Mouse (Mus musculus) MEL (cell line): ENCODE results near the gene Defb22. TPM values are rescaled to one million over a fixed set of nuclear protein-coding genes. Genes with fewer than 3 reads are reported as not detected.

ENCODE experiments used
- DNase-seq: peaks from one replicate; pipeline ENCODE4 v3.0.0; 2011; ENCODE audit warnings: low read depth, low spot score
- H3K27ac ChIP-seq: 2 replicates; pipeline ENCODE4 v1.5.1; 2012; ENCODE audit warnings: low read depth, mild to moderate bottlenecking, control low read depth, low read length, moderate library complexity; ENCODE audit not compliant: control insufficient read depth
- H3K27me3 ChIP-seq, 2 experiments: fragments of 150-350 bp in 1 of 2; sonication (generic) in 1 of 2; 2 replicates each; pipeline ENCODE4 v1.6.1; 2012; ENCODE audit warnings: low read length in 2 of 2, mild to moderate bottlenecking in 2 of 2, improper control_type of control experiment in 1 of 2, moderate library complexity in 1 of 2; ENCODE audit not compliant: insufficient read depth in 2 of 2, control insufficient read depth in 1 of 2
- H3K36me3 ChIP-seq, 2 experiments: 2 replicates each; pipeline ENCODE4 v1.6.1; 2012 to 2014; ENCODE audit warnings: low read length in 2 of 2, improper control_type of control experiment in 1 of 2, inconsistent platforms in 1 of 2, mild to moderate bottlenecking in 1 of 2; ENCODE audit not compliant: insufficient read depth in 2 of 2, control insufficient read depth in 1 of 2
- H3K4me1 ChIP-seq, 2 experiments: fragments of 150-350 bp in 1 of 2; sonication (generic) in 1 of 2; 2 replicates each; pipeline ENCODE4 v1.6.1; 2012; ENCODE audit warnings: low read length in 2 of 2, improper control_type of control experiment in 1 of 2, mild to moderate bottlenecking in 1 of 2; ENCODE audit not compliant: insufficient read depth in 2 of 2, control insufficient read depth in 1 of 2
- H3K4me3 ChIP-seq, 2 experiments: fragments of 150-350 bp in 1 of 2; sonication (generic) in 1 of 2; 2 replicates each; pipeline ENCODE4 v1.5.1; 2012; ENCODE audit warnings: low read depth in 2 of 2, low read length in 2 of 2, mild to moderate bottlenecking in 2 of 2, moderate library complexity in 2 of 2, control low read depth in 1 of 2, improper control_type of control experiment in 1 of 2; ENCODE audit not compliant: control insufficient read depth in 1 of 2, insufficient read depth in 1 of 2
- H3K79me2 ChIP-seq: 2 replicates; pipeline ENCODE4 v1.6.1; 2012; ENCODE audit warnings: mild to moderate bottlenecking, low read length, moderate library complexity; ENCODE audit not compliant: control insufficient read depth, poor library complexity, insufficient read depth
- H3K9ac ChIP-seq: 2 replicates; pipeline ENCODE4 v1.6.1; 2012; ENCODE audit warnings: low read depth, mild to moderate bottlenecking, control low read depth, low read length, moderate library complexity; ENCODE audit not compliant: control insufficient read depth, poor library complexity, severe bottlenecking
- H3K9me3 ChIP-seq: fragments of 150-350 bp; sonication (generic); replicated peaks from 2 replicates; pipeline ENCODE4 v1.6.1; 2012; ENCODE audit warnings: mild to moderate bottlenecking, low read length, improper control_type of control experiment, moderate library complexity; ENCODE audit not compliant: insufficient read depth
- CHD2 ChIP-seq: IDR thresholded peaks from 2 replicates; pipeline ENCODE4 v1.6.1; 2011; ENCODE audit warnings: low read length, improper control_type of control experiment
- CTCF ChIP-seq, 3 experiments: IDR thresholded peaks in 2 of 3; conservative IDR thresholded peaks in 1 of 3; 2 replicates each; pipeline ENCODE4 v1.5.1; 2011 to 2012; ENCODE audit warnings: low read length in 3 of 3, low read depth in 2 of 3, mild to moderate bottlenecking in 2 of 3, improper control_type of control experiment in 1 of 3, inconsistent platforms in 1 of 3, mixed read lengths in 1 of 3, moderate library complexity in 1 of 3; ENCODE audit not compliant: control insufficient read depth in 1 of 3, insufficient read depth in 1 of 3, poor library complexity in 1 of 3, severe bottlenecking in 1 of 3
- E2F4 ChIP-seq: IDR thresholded peaks from 2 replicates; pipeline ENCODE4 v1.6.1; 2011; ENCODE audit warnings: low read depth, low read length, improper control_type of control experiment, borderline replicate concordance
- EP300 ChIP-seq, 2 experiments: IDR thresholded peaks; 2 replicates each; pipeline ENCODE4 v1.6.1; 2011; ENCODE audit warnings: improper control_type of control experiment in 2 of 2, low read length in 2 of 2, low read depth in 1 of 2, mild to moderate bottlenecking in 1 of 2
- ETS1 ChIP-seq: IDR thresholded peaks from 2 replicates; pipeline ENCODE4 v1.6.1; 2012; ENCODE audit warnings: low read depth, mild to moderate bottlenecking, inconsistent platforms, low read length, improper control_type of control experiment, moderate library complexity
- GATA1 ChIP-seq: IDR thresholded peaks from 2 replicates; pipeline ENCODE4 v1.6.1; 2011; ENCODE audit warnings: low read depth, low read length, improper control_type of control experiment
- HCFC1 ChIP-seq: IDR thresholded peaks from 2 replicates; pipeline ENCODE4 v1.6.1; 2012; ENCODE audit warnings: low read depth, mild to moderate bottlenecking, inconsistent platforms, low read length, improper control_type of control experiment, moderate library complexity
- KAT2A ChIP-seq: conservative IDR thresholded peaks from 2 replicates; pipeline ENCODE4 v1.6.1; 2012; ENCODE audit warnings: low read depth, low read length, improper control_type of control experiment, inconsistent platforms
- MAFK ChIP-seq: IDR thresholded peaks from 2 replicates; pipeline ENCODE4 v1.6.1; 2011; ENCODE audit warnings: low read depth, mild to moderate bottlenecking, low read length, improper control_type of control experiment, borderline replicate concordance
- MEF2A ChIP-seq: IDR thresholded peaks from 2 replicates; pipeline ENCODE4 v1.6.1; 2014; ENCODE audit warnings: low read depth, mild to moderate bottlenecking, inconsistent platforms, low read length, improper control_type of control experiment; ENCODE audit not compliant: poor library complexity, insufficient replicate concordance, severe bottlenecking; ENCODE audit errors: extremely low read depth
- MYB ChIP-seq: IDR thresholded peaks from 2 replicates; pipeline ENCODE4 v1.6.1; 2011; ENCODE audit warnings: mild to moderate bottlenecking, low read depth, low read length, improper control_type of control experiment
- MYC ChIP-seq: IDR thresholded peaks from 2 replicates; pipeline ENCODE4 v1.6.1; 2011; ENCODE audit warnings: low read depth, mild to moderate bottlenecking, low read length, improper control_type of control experiment, moderate library complexity
- NELFE ChIP-seq: IDR thresholded peaks from 2 replicates; pipeline ENCODE4 v1.6.1; 2011; ENCODE audit warnings: low read depth, low read length, improper control_type of control experiment
- NRF1 ChIP-seq: IDR thresholded peaks from 2 replicates; pipeline ENCODE4 v1.6.1; 2014; ENCODE audit warnings: low read depth, mild to moderate bottlenecking, inconsistent platforms, low read length, improper control_type of control experiment, moderate library complexity; ENCODE audit not compliant: poor library complexity, insufficient read depth, severe bottlenecking
- POLR2AphosphoS2 ChIP-seq: IDR thresholded peaks from 2 replicates; pipeline ENCODE4 v1.6.1; 2011; ENCODE audit warnings: low read length, improper control_type of control experiment
- RAD21 ChIP-seq: IDR thresholded peaks from 2 replicates; pipeline ENCODE4 v1.6.1; 2011; ENCODE audit warnings: mild to moderate bottlenecking, low read depth, low read length, improper control_type of control experiment
- SIN3A ChIP-seq: IDR thresholded peaks from 2 replicates; pipeline ENCODE4 v1.6.1; 2012; ENCODE audit warnings: low read length, improper control_type of control experiment, inconsistent platforms
- SMC3 ChIP-seq: IDR thresholded peaks from 2 replicates; pipeline ENCODE4 v1.6.1; 2011; ENCODE audit warnings: low read depth, low read length, improper control_type of control experiment
- TBP ChIP-seq: IDR thresholded peaks from 2 replicates; pipeline ENCODE4 v1.8.0; 2011; ENCODE audit warnings: low read depth, low read length, improper control_type of control experiment
- TCF12 ChIP-seq: IDR thresholded peaks from 2 replicates; pipeline ENCODE4 v1.6.1; 2014; ENCODE audit warnings: low read depth, mild to moderate bottlenecking, inconsistent platforms, low read length, improper control_type of control experiment, moderate library complexity
- UBTF ChIP-seq: IDR thresholded peaks from 2 replicates; pipeline ENCODE4 v1.6.1; 2012; ENCODE audit warnings: low read depth, mild to moderate bottlenecking, inconsistent platforms, low read length, improper control_type of control experiment, moderate library complexity, borderline replicate concordance; ENCODE audit not compliant: insufficient read depth
- ZC3H11A ChIP-seq: IDR thresholded peaks from 2 replicates; pipeline ENCODE4 v1.6.1; 2012; ENCODE audit warnings: low read depth, mild to moderate bottlenecking, inconsistent platforms, low read length, improper control_type of control experiment
- ZKSCAN1 ChIP-seq: IDR thresholded peaks from 2 replicates; pipeline ENCODE4 v1.6.1; 2012; ENCODE audit warnings: low read depth, mild to moderate bottlenecking, inconsistent platforms, low read length, improper control_type of control experiment, moderate library complexity
- ZNF384 ChIP-seq: IDR thresholded peaks from 2 replicates; pipeline ENCODE4 v1.6.1; 2012; ENCODE audit warnings: low read depth, mild to moderate bottlenecking, inconsistent platforms, low read length, improper control_type of control experiment
- polyA plus RNA-seq, 2 experiments: library from polyadenylated mRNA; stranded (reverse) in 1 of 2; unstranded in 1 of 2; fragments of >175 nt in 1 of 2; fragments of >200 nt in 1 of 2; gene quantifications; 2 replicates each; pipeline versions ENCODE4 v1.2.1 to v1.2.4; 2012; ENCODE audit warnings: low replicate concordance in 2 of 2, low read depth in 1 of 2; ENCODE audit not compliant: insufficient read length in 2 of 2, insufficient read depth in 1 of 2, missing spikeins in 1 of 2
- total RNA-seq: library from RNA; depleted of rRNA; stranded (reverse); fragments of 300-350 nt; gene quantifications from 2 replicates; pipeline ENCODE4 v1.2.3, GENCODE M21; 2012

The Defb22 gene
- total and polyA plus RNA-seq, 3 experiments, result not detected

- peaks cover 0 to 6% of the 10 kb centered on the region in 2 experiments; a peak in 2 of 4 replicates for H3K36me3 ChIP-seq
- peaks cover 2 to 14% of the 10 kb centered on the region in 2 experiments; a peak in 3 of 4 replicates for H3K4me1 ChIP-seq
- H3K4me3 ChIP-seq, result no peak overlapping the region
- no peaks in the 10 kb centered on the region for H3K79me2 ChIP-seq
- no peaks in the 10 kb centered on the region; a peak in 1 of 4 replicates for H3K27me3 ChIP-seq
- no peaks in the 10 kb centered on the region for H3K9me3 ChIP-seq
- H3K27ac ChIP-seq, result no peak overlapping the region
- TF ChIP-seq MAFK, result no peak
- TF ChIP-seq SMC3, result peak; percentile 66
- peak; percentile 74 for TF ChIP-seq RAD21
- TF ChIP-seq MEF2A, result no peak
- no peak for TF ChIP-seq TBP
- TF ChIP-seq ZC3H11A, result peak; percentile 41; the same call in 1 of the 2 replicates
- TF ChIP-seq TCF12, result no peak
- peak; percentile 55 to 75 (median 57) for TF ChIP-seq CTCF (IDR thresholded peaks at IDR 0.05 in 2 of 3, conservative IDR thresholded peaks at IDR 0.05 in 1 of 3; ENCODE audit: control insufficient read depth in 1 of 3, insufficient read depth in 1 of 3, low read depth in 2 of 3, low read length in 3 of 3, poor library complexity in 1 of 3, severe bottlenecking in 1 of 3)
- no peak for TF ChIP-seq KAT2A
- TF ChIP-seq E2F4, result no peak
- peak; percentile 63 for DNase-seq
- no peak overlapping the region for H3K9ac ChIP-seq
Measured at GRCm38 (mm10) chr2:152450241-152450640, 39.7 kb downstream of the Defb22 start.

DNA sequence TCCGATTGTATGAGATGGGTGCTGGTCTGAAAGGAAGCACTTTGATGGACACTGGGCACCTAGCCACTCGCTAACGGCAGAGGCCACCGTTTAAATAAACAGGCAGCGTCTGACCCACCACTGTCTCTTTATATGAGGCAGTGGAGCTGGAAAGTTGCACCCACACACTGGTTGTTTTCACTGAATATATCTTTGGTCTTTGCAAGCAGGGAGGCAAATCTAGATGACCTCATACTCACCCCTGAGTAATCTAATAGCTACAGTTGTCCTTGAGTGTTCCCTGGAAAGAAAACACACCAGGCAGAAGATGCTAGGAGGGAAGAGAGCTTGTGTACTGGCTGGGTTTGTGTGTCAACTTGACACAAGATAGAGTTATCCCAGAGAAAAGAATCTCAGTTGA is 42.5 kb downstream of the Defb22 start:
- no peak for TF ChIP-seq CHD2
- TF ChIP-seq MYB, result no peak
- TF ChIP-seq CTCF (IDR thresholded peaks at IDR 0.05 in 2 of 3, conservative IDR thresholded peaks at IDR 0.05 in 1 of 3; ENCODE audit: control insufficient read depth in 1 of 3, insufficient read depth in 1 of 3, low read depth in 2 of 3, low read length in 3 of 3, poor library complexity in 1 of 3, severe bottlenecking in 1 of 3), result no peak
- no peak for TF ChIP-seq POLR2AphosphoS2
- peaks cover 0 to 6% of the 10 kb centered on the region in 2 experiments; a peak in 2 of 4 replicates for H3K36me3 ChIP-seq
- H3K9ac ChIP-seq, result no peak overlapping the region
- no peaks in the 10 kb centered on the region for H3K79me2 ChIP-seq
- no peaks in the 10 kb centered on the region for H3K9me3 ChIP-seq
- no peaks in the 10 kb centered on the region for H3K27me3 ChIP-seq
- H3K4me3 ChIP-seq, result no peak overlapping the region
- peak; percentile 11 for DNase-seq
- no peak overlapping the region for H3K27ac ChIP-seq
- peaks cover 2 to 14% of the 10 kb centered on the region in 2 experiments; a peak in 3 of 4 replicates for H3K4me1 ChIP-seq

DNA sequence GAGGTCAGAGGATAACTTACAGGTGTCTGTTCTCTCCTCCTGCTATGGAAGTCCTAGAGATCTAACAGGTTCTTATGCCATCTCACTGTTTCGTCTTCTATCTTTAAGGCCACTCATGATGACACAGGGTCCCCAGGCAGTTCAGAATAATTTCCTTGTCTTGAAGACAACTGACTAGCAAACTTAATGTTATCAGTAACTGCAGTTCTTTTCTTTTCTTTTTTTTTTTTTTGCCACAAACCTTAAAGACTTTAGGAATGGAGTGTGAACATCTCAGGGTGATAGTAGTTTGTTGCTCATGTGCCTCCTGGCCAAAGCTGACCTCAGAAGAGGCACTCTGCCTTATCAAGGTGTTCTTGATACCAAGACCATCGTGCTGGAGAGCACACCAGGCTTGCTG is 43.3 kb downstream of the Defb22 start:
- no peaks in the 10 kb centered on the region for H3K79me2 ChIP-seq
- H3K27me3 ChIP-seq, result no peaks in the 10 kb centered on the region
- no peak overlapping the region for H3K4me3 ChIP-seq
- H3K27ac ChIP-seq, result peak overlapping the region; percentile 54
- peaks cover 0 to 6% of the 10 kb centered on the region in 2 experiments; a peak in 2 of 4 replicates for H3K36me3 ChIP-seq
- H3K9me3 ChIP-seq, result no peaks in the 10 kb centered on the region
- H3K9ac ChIP-seq, result no peak overlapping the region
- peaks cover 2 to 14% of the 10 kb centered on the region in 2 experiments; a peak in 3 of 4 replicates for H3K4me1 ChIP-seq
- DNase-seq, result peak; percentile 71
- TF ChIP-seq TBP (0 out of 2 replicates have a peak, but pooled peaks have one; percentile 18), ZC3H11A (no peak), RAD21 (no peak), NELFE (no peak), HCFC1 (no peak), NRF1 (no peak), ZKSCAN1 (no peak), GATA1 (peak; percentile 50), MYC (no peak), SIN3A (0 out of 2 replicates have a peak, but pooled peaks have one; percentile 8), E2F4 (no peak), EP300 (IDR thresholded peaks at IDR 0.05; ENCODE audit: low read depth in 1 of 2, low read length in 2 of 2) (peak; percentile 59 to 61), UBTF (no peak), MEF2A (no peak), ZNF384 (peak; percentile 93), ETS1 (peak; percentile 36; the same call in 1 of the 2 replicates)
